Mouse (Mus musculus) midbrain, embryonic 14.5 days (tissue): ENCODE results near the gene Exph5. TPM values are rescaled to one million over a fixed set of nuclear protein-coding genes. Genes with fewer than 3 reads are reported as not detected.

Experiments used
- microRNA-seq: library from miRNA; unstranded; fragments of <30 nt; microRNA quantifications from one replicate; pipeline ENCODE4, GENCODE M21; 2016
- polyA plus RNA-seq: library from polyadenylated mRNA; unstranded; fragments of >200 nt; fragmentation: Nextera tagmentation; extraction: Ambion mirVana; gene quantifications from 2 replicates; pipeline ENCODE4 v1.2.1, GENCODE M21; 2014

Exph5 gene
- polyA plus RNA-seq, 1 experiment from 2014 or later, result 0.79 TPM

Small RNAs within 50 kb of the gene (microRNA-seq; reads per million reads assigned to microRNA genes)
- gene Mir130c, result not detected

Other genes starting within 250 kb of the Exph5 start
- gene Ddx10, start 53.6 kb upstream of the Exph5 start, polyA plus RNA-seq, result 22.1 and 24.7 TPM in 2 replicates
- gene Kdelc2, start 82.4 kb downstream of the Exph5 start, polyA plus RNA-seq, result 2.0 and 5.5 TPM in 2 replicates
- 0.08 and 0.41 TPM in 2 replicates for gene 4930550C14Rik, start 100.7 kb downstream of the Exph5 start, polyA plus RNA-seq
- gene Atm, start 235.1 kb downstream of the Exph5 start, polyA plus RNA-seq, result 11.2 and 13.0 TPM in 2 replicates
- gene Npat, start 235.4 kb downstream of the Exph5 start, polyA plus RNA-seq, result 10.3 and 16.1 TPM in 2 replicates